Mouse (Mus musculus): ENCODE data around the gene G6pdx.
A peak's percentile ranks its signal among the peaks of the same experiment; 100 is the strongest.

The G6pdx gene

GRCm38 (mm10) chrX:74428826-74429276 is at the start of gene G6pdx:
TSS of gene G6pdx (minus strand) at chrX:74429194.
- DNase-seq (ENCODE audit: low read depth, low spot score) = peak; percentile 86

GRCm38 (mm10) chrX:74452773-74453172 is 23.8 kb upstream of the G6pdx start:
- DNase-seq (ENCODE audit: low read depth, low spot score) = peak; percentile 7

- no peak for DNase-seq (ENCODE audit: low read depth, low spot score)
Measured at GRCm38 (mm10) chrX:74451157-74451912, 22.3 kb upstream of the G6pdx start.

- peak; percentile 64 for DNase-seq (ENCODE audit: low read depth, low spot score)
Measured at GRCm38 (mm10) chrX:74429290-74429821, 362 bp upstream of the G6pdx start.

GRCm38 (mm10) chrX:74428146-74428825 is 708 bp downstream of the G6pdx start:
- DNase-seq (ENCODE audit: low read depth, low spot score) = no peak

- no peak for DNase-seq (ENCODE audit: low read depth, low spot score)
Measured at GRCm38 (mm10) chrX:74427116-74427515, 1.9 kb downstream of the G6pdx start.

GRCm38 (mm10) chrX:74426256-74426655 is 2.7 kb downstream of the G6pdx start:
- DNase-seq (ENCODE audit: low read depth, low spot score) = no peak

- peak; percentile 53 for DNase-seq (ENCODE audit: low read depth, low spot score)
Measured at GRCm38 (mm10) chrX:74425195-74425594, 3.8 kb downstream of the G6pdx start.

- no peak for DNase-seq (ENCODE audit: low read depth, low spot score)
Measured at GRCm38 (mm10) chrX:74424443-74424842, 4.6 kb downstream of the G6pdx start.

- DNase-seq (ENCODE audit: low read depth, low spot score) = peak; percentile 66
Measured at GRCm38 (mm10) chrX:74413377-74413776, 15.6 kb downstream of the G6pdx start.

- no peak for DNase-seq (ENCODE audit: low read depth, low spot score)
Measured at GRCm38 (mm10) chrX:74408340-74408739, 20.7 kb downstream of the G6pdx start.

GRCm38 (mm10) chrX:74400136-74400535 is 28.9 kb downstream of the G6pdx start:
- DNase-seq (ENCODE audit: low read depth, low spot score) = no peak

- peak; percentile 84 for DNase-seq (ENCODE audit: low read depth, low spot score)
Measured at GRCm38 (mm10) chrX:74392535-74393443, 36.2 kb downstream of the G6pdx start, which contains the start of the genes Fam3a and Ikbkg. TSS of gene Fam3a (minus strand) at chrX:74393272. TSS of gene Ikbkg (plus strand) at chrX:74393290.

GRCm38 (mm10) chrX:74388153-74388552 is 40.8 kb downstream of the G6pdx start:
- no peak for DNase-seq (ENCODE audit: low read depth, low spot score)

- no peak for DNase-seq (ENCODE audit: low read depth, low spot score)
Measured at GRCm38 (mm10) chrX:74384451-74384850, 44.5 kb downstream of the G6pdx start.

- DNase-seq (ENCODE audit: low read depth, low spot score) = peak; percentile 91
Measured at GRCm38 (mm10) chrX:74372888-74373549, 56.0 kb downstream of the G6pdx start, which contains the start of the genes Ubl4a and Slc10a3. TSS of gene Ubl4a (minus strand) at chrX:74373218. TSS of gene Slc10a3 (minus strand) at chrX:74373349.

GRCm38 (mm10) chrX:74368209-74368909 is 60.6 kb downstream of the G6pdx start:
- DNase-seq (ENCODE audit: low read depth, low spot score) = peak; percentile 27

GRCm38 (mm10) chrX:74367512-74367911 is 61.5 kb downstream of the G6pdx start:
- DNase-seq (ENCODE audit: low read depth, low spot score) = no peak

All from skeletal muscle tissue, adult 2 months (tissue).